Mouse (Mus musculus) liver, embryonic 14.5 days (tissue): Measurements from ENCODE around the gene Gnat3.
"Not testable (repeated sequence)": the region's sequence is repeated elsewhere in the genome, so short reads cannot be mapped to it uniquely, and the experiment has no call there.

ENCODE experiments used
- CTCF ChIP-seq: IDR thresholded peaks from 2 replicates; pipeline ENCODE4 v1.5.1; 2016; ENCODE audit warnings: antibody characterized with exemption, low read depth, control low read depth
- EP300 ChIP-seq: IDR thresholded peaks from 2 replicates; pipeline ENCODE4 v1.6.1; 2016; ENCODE audit warnings: antibody characterized with exemption, low read depth

GRCm38 (mm10) chr5:17931588-17931987 lies 30.8 kb upstream of the Gnat3 start:
- not testable (repeated sequence) for TF ChIP-seq CTCF, EP300
